Mouse (Mus musculus) kidney, adult 8-10 months (tissue): ENCODE measurements around the gene Neil1.

Experiments
- DNase-seq, 2 experiments: peaks; one replicate each; pipeline ENCODE4 v3.0.0; 2022

Gene Neil1

GRCm38 (mm10) chr9:57138507-57138906, 9.6 kb downstream of the Neil1 start:
- no peak for DNase-seq

DNA sequence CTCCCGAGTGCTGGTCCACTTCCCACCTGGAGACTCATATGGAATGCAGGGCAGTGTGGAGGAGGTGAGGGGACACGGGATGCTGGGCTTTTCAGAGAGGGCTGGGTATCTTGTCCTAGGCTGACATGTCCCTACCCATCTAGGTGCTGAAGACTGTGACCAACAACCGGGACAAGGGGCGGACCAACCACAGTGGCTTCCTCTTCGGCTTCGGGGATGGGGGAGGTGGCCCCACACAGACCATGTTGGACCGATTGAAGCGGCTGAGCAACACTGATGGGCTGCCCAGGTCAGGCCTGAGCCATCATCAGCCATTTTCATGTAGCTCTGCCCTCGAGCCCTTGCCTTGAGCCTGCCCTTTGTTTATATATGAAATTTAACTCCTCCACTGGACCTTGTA, 10.3 kb downstream of the Neil1 start:
- no peak for DNase-seq

DNA sequence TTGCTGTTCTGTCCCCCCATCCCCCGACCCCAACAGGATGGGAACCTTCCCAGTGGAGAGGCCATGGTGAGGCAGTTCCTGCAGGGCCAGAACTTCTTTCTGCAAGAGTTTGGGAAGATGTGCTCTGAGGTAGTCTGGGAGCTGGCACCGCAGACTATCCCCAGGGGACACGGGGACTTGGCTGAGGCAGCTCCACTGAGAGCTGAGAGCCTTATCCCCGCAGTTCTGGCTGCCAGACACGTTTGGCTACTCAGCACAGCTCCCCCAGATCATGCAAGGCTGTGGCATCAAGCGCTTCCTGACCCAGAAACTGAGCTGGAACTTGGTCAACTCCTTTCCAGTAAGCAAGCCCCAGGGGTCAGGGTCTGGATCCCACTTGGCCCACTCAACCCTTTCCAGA, 10.9 kb downstream of the Neil1 start:
- no peak for DNase-seq

GRCm38 (mm10) chr9:57130577-57131433, 17.3 kb downstream of the Neil1 start, which contains the start of gene Man2c1:
Gene Man2c1, plus strand, starts transcription at chr9:57130690.
- peak; percentile 93 to 97 for DNase-seq

DNA sequence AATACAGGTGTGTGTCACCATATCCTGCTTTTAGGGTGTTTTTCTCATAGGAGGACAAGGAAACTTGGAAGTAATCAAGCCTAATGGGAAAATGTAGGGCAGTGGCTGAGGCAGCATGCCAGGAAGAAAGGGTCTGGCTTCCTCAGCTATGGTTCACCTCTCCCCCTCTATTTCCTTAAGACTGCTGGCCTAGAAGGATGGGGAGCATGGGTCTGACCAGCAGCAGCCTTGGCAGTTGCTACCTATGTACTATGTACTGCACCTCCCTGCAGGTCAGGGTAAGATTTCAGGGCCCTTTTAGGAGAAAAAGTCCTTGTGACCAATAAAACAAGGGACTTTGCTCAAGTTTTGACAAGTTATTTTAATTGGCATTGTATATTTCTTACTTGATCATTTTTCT, 18.5 kb downstream of the Neil1 start:
- no peak for DNase-seq

GRCm38 (mm10) chr9:57117261-57117755, 30.8 kb downstream of the Neil1 start:
- DNase-seq = peak; percentile 25 to 45
